Mouse (Mus musculus) embryonic fibroblast, embryonic 13.5 days (primary cell): ENCODE results near the gene Krt90.

Source experiments
- CTCF ChIP-seq: IDR thresholded peaks from 2 replicates; pipeline ENCODE4 v1.5.1; 2011; ENCODE audit warnings: mild to moderate bottlenecking, control low read depth, low read length, moderate library complexity, borderline replicate concordance; ENCODE audit not compliant: insufficient read depth
- POLR2A ChIP-seq: IDR thresholded peaks from 2 replicates; pipeline ENCODE4 v1.6.1; 2011; ENCODE audit warnings: low read depth, mild to moderate bottlenecking, control low read depth, low read length, moderate library complexity

GRCm38 (mm10) chr15:101536054-101536850 is 26.5 kb downstream of the Krt90 start:
- no peak for TF ChIP-seq POLR2A
- TF ChIP-seq CTCF, result no peak
